Mouse (Mus musculus) adrenal gland, postnatal 4 days (tissue): Measurements from ENCODE around the gene Dgki. TPM values are rescaled to one million over a fixed set of nuclear protein-coding genes. Genes with fewer than 3 reads are reported as not detected.

Source experiments
- DNase-seq, 2 experiments: peaks; one replicate each; pipeline ENCODE4 v3.0.0; 2021 to 2022; ENCODE audit warnings: low spot score in 2 of 2, mixed read lengths in 2 of 2
- total RNA-seq, 2 experiments: library from RNA; stranded (reverse); gene quantifications; 2 replicates each; pipeline ENCODE4 v1.2.3; 2021

Gene Dgki
- total RNA-seq, 2 experiments from 2014 or later: 4.0 to 4.2 TPM

- DNase-seq: no peak
Observed at GRCm38 (mm10) chr6:36815992-36816391, 484.0 kb downstream of the Dgki start.

- no peak for DNase-seq
Observed at GRCm38 (mm10) chr6:36812666-36813515, 487.1 kb downstream of the Dgki start.

- DNase-seq: no peak
Observed at GRCm38 (mm10) chr6:36810448-36810847, 489.5 kb downstream of the Dgki start.

GRCm38 (mm10) chr6:36809747-36810285, 490.2 kb downstream of the Dgki start, which contains the start of gene Ptn:
Ptn (minus strand) TSS chr6:36810220.
- DNase-seq: peak in 1 of 2 experiments; percentile 16

GRCm38 (mm10) chr6:36809311-36809726, 490.7 kb downstream of the Dgki start:
- DNase-seq: no peak

- no peak for DNase-seq
Observed at GRCm38 (mm10) chr6:36808306-36809058, 491.5 kb downstream of the Dgki start.

GRCm38 (mm10) chr6:36806906-36807305, 493.1 kb downstream of the Dgki start:
- no peak for DNase-seq

- no peak for DNase-seq
Observed at GRCm38 (mm10) chr6:36800309-36800946, 499.6 kb downstream of the Dgki start.

- DNase-seq: no peak
Observed at GRCm38 (mm10) chr6:36797066-36797655, 502.8 kb downstream of the Dgki start.

Other genes starting within 250 kb of the Dgki start
- 10 to 100 TPM; 71.3 to 78.3 TPM for gene Creb3l2, start 142.0 kb upstream of the Dgki start, total RNA-seq
- 100 to 1,000 TPM; 292 to 395 TPM for gene Akr1d1, start 230.0 kb upstream of the Dgki start, total RNA-seq